Mouse (Mus musculus): ENCODE measurements around the gene Fthl17a. TPM values are rescaled to one million over a fixed set of nuclear protein-coding genes. Genes with fewer than 3 reads are reported as not detected.

Fthl17a gene
- not detected in 2 replicates for polyA plus RNA-seq (2015; fragmentation: Nextera tagmentation; extraction: Ambion mirVana)

DNA sequence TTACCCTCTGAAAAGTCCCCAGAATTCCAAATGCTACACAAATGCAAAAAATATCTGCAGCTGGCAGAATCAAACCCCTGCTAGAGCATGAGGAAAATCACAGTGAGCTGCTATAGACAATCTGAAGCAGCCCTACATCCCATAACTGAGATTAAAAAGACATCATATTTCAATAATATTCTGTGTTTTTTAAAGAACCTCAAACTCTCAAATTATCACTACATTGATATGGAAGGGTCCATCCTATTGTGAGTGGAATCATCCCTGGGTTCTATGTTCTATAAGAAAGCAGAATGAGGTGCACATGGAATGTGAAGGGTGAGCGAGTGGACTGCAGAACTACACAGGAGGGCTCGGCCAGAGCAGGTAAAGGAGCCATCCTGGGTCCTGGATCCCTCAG, at the start of gene Fthl17a:
Gene Fthl17a (plus strand): TSS at position 301 of the 400 bp plus-strand sequence.
- no peak within 1 kb of the TSS for H3K4me2 ChIP-seq
- no peak within 1 kb of the TSS for H3K27ac ChIP-seq (replicated peaks)
- H3K27me3 ChIP-seq, result no peaks in the 10 kb centered on the region
- H3K4me1 ChIP-seq (replicated peaks), result no peaks in the 10 kb centered on the region
- H3K4me3 ChIP-seq (replicated peaks), result no peak within 1 kb of the TSS
- H3K36me3 ChIP-seq (replicated peaks), result no peaks in the 10 kb centered on the region
- no peak for ATAC-seq (ENCODE audit: insufficient read depth)
- H3K9me3 ChIP-seq (replicated peaks), result no peaks in the 10 kb centered on the region
- H3K9ac ChIP-seq, result no peak within 1 kb of the TSS
- 64% methylated on average over 2 of the region's 2 CpGs for WGBS (ENCODE audit: insufficient replicate concordance)

DNA sequence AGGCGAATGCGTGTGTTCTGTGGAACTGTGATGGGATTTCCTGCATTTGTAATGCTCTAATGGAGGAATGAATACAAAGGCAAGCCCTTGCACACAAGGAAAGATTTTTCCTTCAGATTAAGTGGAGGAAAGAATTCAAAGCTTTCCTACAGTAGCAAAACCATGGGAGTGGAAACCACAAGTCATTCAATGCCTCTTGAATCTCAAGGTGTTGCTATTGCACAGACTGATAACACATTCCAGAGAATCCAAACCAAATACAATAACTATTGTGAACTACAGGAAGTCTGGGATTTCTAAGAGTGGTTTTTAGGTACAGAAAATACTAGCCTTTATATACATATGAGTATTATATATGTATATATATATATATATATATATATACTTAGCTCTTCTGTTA, 42.5 kb upstream of the Fthl17a start:
- WGBS (ENCODE audit: insufficient replicate concordance), result 54% methylated on average over 2 of the region's 2 CpGs
- H3K4me1 ChIP-seq (replicated peaks), result no peaks in the 10 kb centered on the region

DNA sequence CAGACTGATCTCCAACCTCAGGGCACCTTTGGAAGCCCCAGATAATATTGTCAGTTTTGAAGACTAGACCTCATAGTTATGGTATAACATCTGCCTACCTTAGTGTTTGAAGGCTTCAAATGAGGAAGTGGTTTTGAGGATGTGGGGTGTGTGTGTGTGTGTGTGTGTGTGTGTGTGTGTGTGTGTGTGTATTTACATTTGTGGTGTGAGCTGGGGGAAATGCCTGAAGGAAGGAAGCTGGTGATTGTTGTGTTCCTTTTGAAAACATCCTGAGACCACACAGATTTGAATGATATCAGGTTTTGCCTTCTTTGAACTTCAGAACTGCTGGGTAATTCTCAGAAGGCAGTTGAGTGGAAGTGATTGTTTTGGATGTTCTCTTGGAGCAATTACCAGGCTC, 22.6 kb upstream of the Fthl17a start:
- Histone ChIP-seq H3K4me3 (replicated peaks) (no peak overlapping the region), H3K4me2 (no peak overlapping the region), H3K4me1 (replicated peaks) (no peaks in the 10 kb centered on the region), H3K27me3 (no peaks in the 10 kb centered on the region), H3K36me3 (replicated peaks) (no peaks in the 10 kb centered on the region), H3K9ac (no peak overlapping the region), H3K27ac (replicated peaks) (no peak overlapping the region), H3K9me3 (replicated peaks) (no peaks in the 10 kb centered on the region)
- no peak for ATAC-seq (ENCODE audit: insufficient read depth)

More for the DNA sequence above, 42.5 kb upstream of the Fthl17a start:
- H3K27me3 ChIP-seq, result no peaks in the 10 kb centered on the region
- no peak overlapping the region for H3K27ac ChIP-seq (replicated peaks)
- H3K4me3 ChIP-seq (replicated peaks), result no peak overlapping the region
- ATAC-seq (ENCODE audit: insufficient read depth), result no peak
- no peaks in the 10 kb centered on the region for H3K36me3 ChIP-seq (replicated peaks)
- no peak overlapping the region for H3K9ac ChIP-seq
- H3K9me3 ChIP-seq (replicated peaks), result no peaks in the 10 kb centered on the region
- no peak overlapping the region for H3K4me2 ChIP-seq

DNA sequence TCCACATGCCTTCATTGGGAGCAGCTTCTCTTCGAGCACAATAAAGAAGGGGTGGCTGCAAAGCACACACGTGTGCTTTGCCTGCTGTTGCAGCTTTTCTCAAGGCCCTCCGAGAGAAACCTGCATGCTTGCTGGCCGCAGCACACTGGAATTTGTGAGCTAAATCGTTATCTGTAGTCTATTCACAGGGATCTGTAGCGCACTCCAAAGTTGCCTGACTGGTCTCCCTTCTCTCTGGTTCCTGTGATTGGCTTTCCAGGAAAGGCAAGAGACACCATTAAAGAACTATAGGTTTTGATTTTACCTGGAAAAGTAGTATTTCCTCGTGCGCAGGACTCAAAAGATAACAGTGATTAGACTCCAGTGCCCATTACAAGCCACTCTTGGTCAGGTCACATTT, 22.3 kb downstream of the Fthl17a start:
- Histone ChIP-seq H3K4me2 (no peak overlapping the region), H3K9me3 (replicated peaks) (no peaks in the 10 kb centered on the region), H3K4me3 (replicated peaks) (no peak overlapping the region), H3K4me1 (replicated peaks) (no peaks in the 10 kb centered on the region), H3K9ac (no peak overlapping the region), H3K27me3 (no peaks in the 10 kb centered on the region), H3K36me3 (replicated peaks) (no peaks in the 10 kb centered on the region), H3K27ac (replicated peaks) (no peak overlapping the region)
- no peak for ATAC-seq (ENCODE audit: insufficient read depth)
- 44% methylated on average over 8 of the region's 8 CpGs for WGBS (ENCODE audit: insufficient replicate concordance)

DNA sequence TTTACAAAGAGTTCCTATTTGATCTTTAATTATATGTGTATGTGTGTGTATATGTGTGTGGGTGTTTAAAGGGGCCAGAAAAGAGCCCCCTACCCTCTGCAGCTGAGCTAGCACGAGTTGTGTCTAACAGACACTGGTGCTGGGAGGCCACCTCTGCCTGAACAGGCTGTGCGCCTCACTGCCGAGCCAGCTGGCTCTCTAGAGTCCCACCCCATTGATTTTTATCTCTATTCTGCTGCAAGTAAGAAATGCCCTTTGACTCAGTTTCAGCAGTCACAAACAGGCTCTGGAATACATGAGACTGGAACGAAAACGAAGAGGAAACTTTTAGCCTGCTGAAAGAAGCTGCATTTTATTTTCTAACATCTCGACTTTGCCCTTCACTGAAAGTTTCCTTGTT, 22.8 kb downstream of the Fthl17a start:
- H3K9ac ChIP-seq, result no peak overlapping the region
- no peaks in the 10 kb centered on the region for H3K4me1 ChIP-seq (replicated peaks)
- no peak overlapping the region for H3K4me2 ChIP-seq
- H3K4me3 ChIP-seq (replicated peaks), result no peak overlapping the region
- no peaks in the 10 kb centered on the region for H3K27me3 ChIP-seq
- no peaks in the 10 kb centered on the region for H3K36me3 ChIP-seq (replicated peaks)
- no peak overlapping the region for H3K27ac ChIP-seq (replicated peaks)
- H3K9me3 ChIP-seq (replicated peaks), result no peaks in the 10 kb centered on the region
- WGBS (ENCODE audit: insufficient replicate concordance), result 32% methylated on average over 6 of the region's 6 CpGs
- no peak for ATAC-seq (ENCODE audit: insufficient read depth)

DNA sequence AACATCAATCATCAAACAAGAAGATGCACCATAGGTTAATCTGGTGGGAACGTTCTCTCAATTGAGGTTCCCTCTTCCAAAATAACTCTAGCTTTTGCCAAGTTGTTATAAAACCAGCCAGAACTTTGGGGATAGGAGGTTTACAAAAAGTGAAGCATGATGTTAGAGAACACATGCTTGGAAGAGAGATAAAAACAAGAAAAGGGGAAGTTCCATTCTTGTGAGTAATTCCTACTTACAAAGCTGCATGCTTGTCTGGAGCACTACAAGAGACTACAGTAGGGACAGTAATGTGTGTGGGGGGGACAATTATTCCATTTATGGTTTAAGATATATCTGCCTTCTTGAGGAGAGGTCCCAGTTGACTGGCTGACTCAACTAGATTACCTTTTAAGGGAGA, 40.4 kb downstream of the Fthl17a start:
- no peak for ATAC-seq (ENCODE audit: insufficient read depth)
- Histone ChIP-seq H3K9me3 (replicated peaks) (no peaks in the 10 kb centered on the region), H3K4me3 (replicated peaks) (no peak overlapping the region), H3K27ac (replicated peaks) (no peak overlapping the region), H3K27me3 (no peaks in the 10 kb centered on the region), H3K4me2 (no peak overlapping the region), H3K36me3 (replicated peaks) (no peaks in the 10 kb centered on the region), H3K9ac (no peak overlapping the region), H3K4me1 (replicated peaks) (no peaks in the 10 kb centered on the region)
- WGBS (ENCODE audit: insufficient replicate concordance), result 44% methylated on average over 1 of the region's 1 CpGs

DNA sequence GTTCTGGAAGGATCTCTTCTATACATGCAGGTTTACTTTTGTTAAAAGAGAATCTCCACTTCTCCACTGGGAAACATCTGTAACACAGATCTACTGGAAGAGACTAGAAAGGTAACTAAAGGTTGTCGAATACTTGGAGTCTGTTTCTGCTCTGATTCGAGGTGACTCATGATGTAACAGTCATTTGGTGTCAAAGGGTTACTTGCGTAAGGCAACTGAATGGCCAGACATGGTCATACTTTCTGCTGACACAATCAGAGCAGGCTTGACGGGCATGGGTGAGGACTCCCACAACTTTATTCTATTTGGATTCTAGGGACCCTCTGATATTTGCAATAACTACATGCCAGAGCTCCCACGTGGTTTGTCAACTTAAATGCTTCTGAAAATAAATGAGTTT, 43.3 kb downstream of the Fthl17a start:
- Histone ChIP-seq H3K4me2 (no peak overlapping the region), H3K27me3 (no peaks in the 10 kb centered on the region), H3K9me3 (replicated peaks) (no peaks in the 10 kb centered on the region), H3K4me1 (replicated peaks) (no peaks in the 10 kb centered on the region), H3K27ac (replicated peaks) (no peak overlapping the region), H3K9ac (no peak overlapping the region), H3K36me3 (replicated peaks) (no peaks in the 10 kb centered on the region), H3K4me3 (replicated peaks) (no peak overlapping the region)
- WGBS (ENCODE audit: insufficient replicate concordance), result 45% methylated on average over 5 of the region's 5 CpGs
- ATAC-seq (ENCODE audit: insufficient read depth), result no peak

DNA sequence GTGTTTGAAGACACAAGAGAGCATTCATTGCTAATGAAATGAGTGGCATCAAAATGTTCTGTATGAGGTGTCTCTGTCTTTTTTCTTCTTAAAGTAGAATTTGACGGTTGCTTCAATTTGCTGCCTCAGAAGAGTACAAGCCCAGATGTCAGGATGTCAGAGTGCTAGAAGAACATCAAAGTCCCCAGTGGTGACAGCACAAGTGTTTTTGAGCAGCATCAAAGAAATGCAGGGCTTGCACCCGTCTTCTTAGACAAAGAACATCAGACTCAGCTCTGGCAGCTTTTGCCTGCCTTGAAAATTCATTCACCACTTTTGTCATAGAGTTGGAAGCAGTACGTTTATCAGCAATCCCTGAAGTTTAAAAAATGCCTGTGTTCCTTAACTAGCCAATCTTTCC, 44.5 kb downstream of the Fthl17a start:
- 52% methylated on average over 3 of the region's 3 CpGs for WGBS (ENCODE audit: insufficient replicate concordance)
- Histone ChIP-seq H3K36me3 (replicated peaks) (no peaks in the 10 kb centered on the region), H3K4me2 (no peak overlapping the region), H3K9ac (no peak overlapping the region), H3K27me3 (no peaks in the 10 kb centered on the region), H3K4me3 (replicated peaks) (no peak overlapping the region), H3K9me3 (replicated peaks) (no peaks in the 10 kb centered on the region), H3K27ac (replicated peaks) (no peak overlapping the region), H3K4me1 (replicated peaks) (no peaks in the 10 kb centered on the region)
- ATAC-seq (ENCODE audit: insufficient read depth), result no peak

DNA sequence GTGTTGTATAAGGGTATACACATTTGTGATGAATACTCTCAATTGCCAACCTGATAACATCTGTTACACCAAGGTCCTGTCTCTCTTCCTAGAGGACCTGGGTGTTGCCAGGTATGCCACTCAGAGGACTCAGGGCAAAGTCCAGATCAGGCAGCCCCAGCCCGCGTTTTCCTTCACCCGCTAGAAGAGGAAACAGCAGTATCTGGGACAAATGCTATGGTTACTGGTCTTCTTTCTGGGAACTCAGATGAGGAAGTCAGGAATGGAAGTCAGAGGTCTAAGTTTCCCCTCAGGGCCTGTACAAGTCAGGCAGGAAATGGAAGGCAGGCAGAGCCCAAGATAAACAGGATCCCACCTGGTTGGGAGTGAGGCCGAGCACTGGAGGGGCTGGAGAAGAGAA, 55.2 kb downstream of the Fthl17a start:
- H3K27me3 ChIP-seq, result no peaks in the 10 kb centered on the region
- 52% methylated on average over 4 of the region's 4 CpGs for WGBS (ENCODE audit: insufficient replicate concordance)
- no peak overlapping the region for H3K4me3 ChIP-seq (replicated peaks)
- no peaks in the 10 kb centered on the region for H3K9me3 ChIP-seq (replicated peaks)
- no peak overlapping the region for H3K9ac ChIP-seq
- no peak for ATAC-seq (ENCODE audit: insufficient read depth)
- no peaks in the 10 kb centered on the region for H3K4me1 ChIP-seq (replicated peaks)
- H3K27ac ChIP-seq (replicated peaks), result no peak overlapping the region
- H3K4me2 ChIP-seq, result no peak overlapping the region
- H3K36me3 ChIP-seq (replicated peaks), result no peaks in the 10 kb centered on the region

DNA sequence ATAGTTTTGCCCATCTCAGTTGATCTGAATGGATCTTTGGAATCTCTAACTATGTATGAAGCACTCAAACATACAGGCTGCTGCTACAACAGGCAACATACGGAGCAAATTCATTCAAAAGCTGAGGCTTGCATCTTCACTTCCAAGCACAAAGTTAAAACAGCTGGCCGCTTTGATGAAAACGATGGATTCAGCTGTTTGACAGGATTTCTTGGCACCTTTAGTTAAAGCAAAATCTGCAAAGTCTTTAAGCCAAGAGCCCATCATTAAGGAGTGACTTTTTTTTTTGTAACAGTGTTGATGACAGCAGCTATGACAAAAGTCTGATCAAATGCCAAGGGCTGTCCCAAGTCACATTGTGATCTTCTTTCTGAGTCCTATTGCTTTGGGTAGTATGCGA, 69.1 kb downstream of the Fthl17a start:
- H3K4me2 ChIP-seq, result no peak overlapping the region
- 57% methylated on average over 4 of the region's 4 CpGs for WGBS (ENCODE audit: insufficient replicate concordance)
- no peaks in the 10 kb centered on the region for H3K9me3 ChIP-seq (replicated peaks)
- H3K27ac ChIP-seq (replicated peaks), result no peak overlapping the region
- H3K9ac ChIP-seq, result no peak overlapping the region
- H3K4me1 ChIP-seq (replicated peaks), result no peaks in the 10 kb centered on the region
- no peaks in the 10 kb centered on the region for H3K36me3 ChIP-seq (replicated peaks)
- ATAC-seq (ENCODE audit: insufficient read depth), result no peak
- H3K27me3 ChIP-seq, result no peaks in the 10 kb centered on the region
- no peak overlapping the region for H3K4me3 ChIP-seq (replicated peaks)

DNA sequence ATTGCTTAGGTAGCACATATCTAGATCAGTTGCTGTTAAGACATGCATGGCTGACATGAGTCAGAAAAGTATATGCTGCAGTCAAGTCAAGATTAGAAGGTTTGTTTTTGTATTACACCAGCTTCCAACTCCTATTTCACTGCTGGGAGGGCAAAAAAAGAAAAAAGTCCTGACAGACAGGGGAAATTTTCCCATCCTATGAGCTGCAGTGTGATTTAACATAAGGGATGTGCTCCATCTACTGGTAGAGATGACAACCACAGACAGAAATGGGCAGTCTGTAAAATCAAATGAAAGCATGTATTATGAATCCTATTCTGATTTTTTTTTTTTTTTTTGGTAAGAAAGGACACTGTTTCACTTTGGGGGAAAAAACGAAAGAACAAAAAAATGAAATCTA, 69.7 kb downstream of the Fthl17a start:
- Histone ChIP-seq H3K4me1 (replicated peaks) (no peaks in the 10 kb centered on the region), H3K9me3 (replicated peaks) (no peaks in the 10 kb centered on the region), H3K36me3 (replicated peaks) (no peaks in the 10 kb centered on the region), H3K4me3 (replicated peaks) (no peak overlapping the region), H3K27ac (replicated peaks) (no peak overlapping the region), H3K27me3 (no peaks in the 10 kb centered on the region), H3K9ac (no peak overlapping the region), H3K4me2 (no peak overlapping the region)
- no peak for ATAC-seq (ENCODE audit: insufficient read depth)
- WGBS (ENCODE audit: insufficient replicate concordance), result 29% methylated on average over 1 of the region's 1 CpGs
